Mouse (Mus musculus): ENCODE measurements around the gene Olfr485. TPM values are rescaled to one million over a fixed set of nuclear protein-coding genes. Genes with fewer than 3 reads are reported as not detected.
"Not testable (repeated sequence)": the region's sequence is repeated elsewhere in the genome, so short reads cannot be mapped to it uniquely, and the experiment has no call there.

Gene Olfr485
- not detected in 2 replicates for polyA plus RNA-seq (2014; fragmentation: Nextera tagmentation; extraction: Ambion mirVana)

GRCm38 (mm10) chr7:108159771-108160170 lies at the start of gene Olfr485:
Olfr485 (minus strand) TSS chr7:108159871.
- DNase-seq (ENCODE audit: low spot score, missing footprints): no peak
- Histone ChIP-seq H3K36me3 (ENCODE audit: control insufficient read depth, insufficient read depth, low read length) (no peaks in the 10 kb centered on the region), H3K27me3 (ENCODE audit: control insufficient read depth, insufficient read depth, low read length) (no peaks in the 10 kb centered on the region), H3K9ac (ENCODE audit: low read length) (no peak within 1 kb of the TSS), H3K4me1 (ENCODE audit: control insufficient read depth, insufficient read depth, low read length) (no peaks in the 10 kb centered on the region), H3K9me3 (ENCODE audit: control insufficient read depth, low read length) (no peaks in the 10 kb centered on the region), H3K27ac (ENCODE audit: low read depth, low read length) (no peak within 1 kb of the TSS), H3K4me3 (ENCODE audit: low read depth, low read length) (no peak within 1 kb of the TSS), H3K4me2 (no peak within 1 kb of the TSS)
- no peak for ATAC-seq (ENCODE audit: low FRiP score)

DNA sequence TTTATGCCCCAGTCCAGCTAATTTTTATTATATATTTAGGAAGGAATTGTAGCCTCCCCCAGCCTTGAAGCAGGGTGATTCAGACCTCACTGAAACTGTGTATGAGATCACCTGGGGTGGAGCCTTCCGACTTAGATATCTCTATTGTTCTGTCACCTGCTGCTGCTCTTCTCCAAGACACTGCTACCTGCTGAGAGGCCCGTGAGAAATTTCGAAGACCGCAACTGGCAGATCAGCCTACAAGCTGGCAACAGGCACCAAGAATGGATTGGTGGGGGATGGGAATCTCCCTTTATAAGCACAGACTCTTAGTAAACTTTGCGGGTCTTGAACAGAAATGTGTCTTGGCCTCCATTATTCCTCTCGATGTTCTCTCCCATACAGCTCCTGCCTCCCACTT lies 37.3 kb upstream of the Olfr485 start:
- DNase-seq (ENCODE audit: low spot score, missing footprints): no peak
- no peaks in the 10 kb centered on the region for H3K9me3 ChIP-seq (ENCODE audit: control insufficient read depth, low read length)

DNA sequence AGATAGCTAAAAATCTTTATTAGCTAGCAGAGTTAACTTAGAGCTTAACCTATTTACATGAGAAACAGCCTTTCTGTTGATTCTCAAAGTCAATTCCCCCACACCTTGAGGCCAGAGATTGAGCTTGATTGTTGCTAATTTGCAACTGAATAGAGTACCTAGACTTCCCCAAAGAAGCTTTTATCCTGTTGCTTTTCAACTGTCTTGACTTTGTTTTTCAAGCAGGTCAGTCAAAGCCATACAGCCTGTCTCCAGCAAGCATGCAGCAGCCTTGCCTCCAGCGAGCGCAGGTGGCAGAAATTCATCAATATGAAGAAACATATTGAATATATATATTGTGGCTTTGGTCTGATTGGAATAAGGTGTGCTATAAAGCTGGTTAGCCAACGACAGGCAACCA lies 36.7 kb upstream of the Olfr485 start:
- DNase-seq (ENCODE audit: low spot score, missing footprints); ATAC-seq (ENCODE audit: low FRiP score); H3K4me1 ChIP-seq (ENCODE audit: control insufficient read depth, insufficient read depth, low read length); H3K27ac ChIP-seq (ENCODE audit: low read depth, low read length); H3K4me2 ChIP-seq; H3K4me3 ChIP-seq (ENCODE audit: low read depth, low read length); H3K27me3 ChIP-seq (ENCODE audit: control insufficient read depth, insufficient read depth, low read length); H3K36me3 ChIP-seq (ENCODE audit: control insufficient read depth, insufficient read depth, low read length); H3K9me3 ChIP-seq (ENCODE audit: control insufficient read depth, low read length); H3K9ac ChIP-seq (ENCODE audit: low read length): not testable (repeated sequence)
- WGBS: 58% methylated on average over 3 of the region's 3 CpGs

More for the DNA sequence above, 37.3 kb upstream of the Olfr485 start:
- no peaks in the 10 kb centered on the region for H3K27me3 ChIP-seq (ENCODE audit: control insufficient read depth, insufficient read depth, low read length)
- H3K27ac ChIP-seq (ENCODE audit: low read depth, low read length): no peak overlapping the region
- ATAC-seq (ENCODE audit: low FRiP score): no peak
- no peak overlapping the region for H3K4me2 ChIP-seq
- H3K9ac ChIP-seq (ENCODE audit: low read length): no peak overlapping the region
- no peaks in the 10 kb centered on the region for H3K36me3 ChIP-seq (ENCODE audit: control insufficient read depth, insufficient read depth, low read length)
- H3K4me1 ChIP-seq (ENCODE audit: control insufficient read depth, insufficient read depth, low read length): no peaks in the 10 kb centered on the region
- no peak overlapping the region for H3K4me3 ChIP-seq (ENCODE audit: low read depth, low read length)
- 53% methylated on average over 6 of the region's 6 CpGs for WGBS

DNA sequence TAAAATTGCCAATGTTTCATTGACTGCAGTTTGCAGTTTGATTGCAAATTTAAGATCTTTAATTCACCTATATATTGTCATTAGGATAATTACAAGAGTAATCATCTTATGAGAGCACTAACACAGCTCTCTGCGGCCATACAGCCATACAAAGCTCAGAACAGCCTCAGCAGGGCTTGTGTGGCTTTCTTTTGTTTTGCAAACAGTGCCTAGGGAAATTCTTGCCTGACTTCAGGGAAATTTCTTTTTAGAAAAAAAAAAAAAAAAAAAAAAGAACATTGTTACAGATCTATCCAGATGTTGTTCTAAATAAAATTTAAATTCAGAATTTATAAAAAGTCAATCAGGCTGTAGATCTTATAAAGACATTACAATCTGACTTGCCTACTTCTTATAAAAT lies 33.0 kb upstream of the Olfr485 start:
- H3K9me3 ChIP-seq (ENCODE audit: control insufficient read depth, low read length); ATAC-seq (ENCODE audit: low FRiP score); H3K9ac ChIP-seq (ENCODE audit: low read length); H3K36me3 ChIP-seq (ENCODE audit: control insufficient read depth, insufficient read depth, low read length); H3K4me2 ChIP-seq; H3K4me1 ChIP-seq (ENCODE audit: control insufficient read depth, insufficient read depth, low read length); DNase-seq (ENCODE audit: low spot score, missing footprints); H3K4me3 ChIP-seq (ENCODE audit: low read depth, low read length); H3K27ac ChIP-seq (ENCODE audit: low read depth, low read length); H3K27me3 ChIP-seq (ENCODE audit: control insufficient read depth, insufficient read depth, low read length): not testable (repeated sequence)
- whole genome bisulfite sequencing: 47% methylated on average over 1 of the region's 1 CpGs

DNA sequence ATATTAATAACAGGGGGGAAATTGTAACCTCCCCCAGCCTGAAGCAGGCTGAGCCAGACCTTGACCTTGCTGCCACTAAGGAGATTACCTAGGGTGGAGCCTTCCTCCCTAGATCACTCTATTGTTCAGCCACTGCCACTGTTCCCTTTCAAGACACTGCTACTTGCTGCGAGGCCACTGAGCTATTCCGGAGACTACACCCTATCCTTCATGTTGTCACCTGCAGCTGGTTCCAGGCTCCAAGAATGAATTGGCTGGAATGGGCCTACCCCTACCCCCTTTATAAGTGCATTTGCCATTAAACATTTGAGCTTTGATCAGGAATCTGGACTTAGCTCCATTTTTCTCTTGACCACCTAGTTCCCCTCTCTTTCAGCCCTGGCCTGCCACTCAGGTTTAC lies 31.5 kb upstream of the Olfr485 start:
- not testable (repeated sequence) for ATAC-seq (ENCODE audit: low FRiP score); H3K27me3 ChIP-seq (ENCODE audit: control insufficient read depth, insufficient read depth, low read length); H3K9ac ChIP-seq (ENCODE audit: low read length); H3K9me3 ChIP-seq (ENCODE audit: control insufficient read depth, low read length); H3K36me3 ChIP-seq (ENCODE audit: control insufficient read depth, insufficient read depth, low read length); H3K4me2 ChIP-seq; H3K4me1 ChIP-seq (ENCODE audit: control insufficient read depth, insufficient read depth, low read length); H3K4me3 ChIP-seq (ENCODE audit: low read depth, low read length); H3K27ac ChIP-seq (ENCODE audit: low read depth, low read length); DNase-seq (ENCODE audit: low spot score, missing footprints)
- WGBS: 27% methylated on average over 2 of the region's 2 CpGs

GRCm38 (mm10) chr7:108185237-108185636 lies 25.6 kb upstream of the Olfr485 start:
- H3K4me1 ChIP-seq (ENCODE audit: control insufficient read depth, insufficient read depth, low read length); H3K9me3 ChIP-seq (ENCODE audit: control insufficient read depth, low read length); H3K27me3 ChIP-seq (ENCODE audit: control insufficient read depth, insufficient read depth, low read length); H3K36me3 ChIP-seq (ENCODE audit: control insufficient read depth, insufficient read depth, low read length); DNase-seq (ENCODE audit: low spot score, missing footprints); H3K4me3 ChIP-seq (ENCODE audit: low read depth, low read length); ATAC-seq (ENCODE audit: low FRiP score); H3K27ac ChIP-seq (ENCODE audit: low read depth, low read length); H3K9ac ChIP-seq (ENCODE audit: low read length); H3K4me2 ChIP-seq: not testable (repeated sequence)
- 81% methylated on average over 2 of the region's 2 CpGs for WGBS

DNA sequence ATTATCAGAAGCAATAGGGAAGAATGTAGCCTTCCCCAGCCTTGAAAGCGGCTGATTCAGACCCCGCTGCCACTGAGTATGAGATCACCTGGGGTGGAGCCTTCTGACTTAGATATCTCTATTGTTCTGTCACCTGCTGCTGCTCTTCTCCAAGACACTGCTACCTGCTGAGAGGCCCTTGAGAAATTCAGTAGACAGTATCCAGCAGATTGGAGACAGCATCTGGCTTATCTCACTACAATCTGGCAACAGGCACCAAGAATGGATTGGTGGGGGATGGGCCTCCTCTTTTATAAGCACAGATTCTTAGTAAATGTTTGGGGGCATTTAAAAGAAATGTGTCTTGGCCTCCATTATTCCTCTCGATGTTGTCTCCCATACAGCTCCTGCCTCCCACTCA lies 24.7 kb upstream of the Olfr485 start:
- not testable (repeated sequence) for ATAC-seq (ENCODE audit: low FRiP score); H3K9me3 ChIP-seq (ENCODE audit: control insufficient read depth, low read length)
- WGBS: 73% methylated on average over 3 of the region's 3 CpGs

DNA sequence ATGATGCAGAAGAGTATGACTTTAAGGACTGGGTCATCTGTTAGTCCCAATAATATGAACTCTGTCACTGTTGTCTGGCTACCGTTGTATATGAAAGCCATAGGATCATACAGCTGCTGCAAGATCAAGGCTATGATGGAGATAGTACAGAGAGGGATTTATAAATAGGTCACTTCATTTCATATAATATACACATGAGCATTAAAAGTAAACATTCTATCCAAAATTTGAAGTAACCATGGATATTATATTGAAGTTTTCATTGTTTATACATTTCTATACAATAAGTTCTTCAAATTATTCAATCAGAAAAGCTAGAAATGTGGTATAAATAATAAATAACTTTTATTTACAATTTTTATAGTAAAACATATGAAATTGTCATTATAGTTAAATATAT lies 13.0 kb upstream of the Olfr485 start, which contains the start of gene Olfr486:
Gene Olfr486, minus strand, starts transcription at position 101 of the 400 bp plus-strand sequence.
- not testable (repeated sequence) for H3K9ac ChIP-seq (ENCODE audit: low read length); H3K36me3 ChIP-seq (ENCODE audit: control insufficient read depth, insufficient read depth, low read length); H3K27me3 ChIP-seq (ENCODE audit: control insufficient read depth, insufficient read depth, low read length); ATAC-seq (ENCODE audit: low FRiP score); DNase-seq (ENCODE audit: low spot score, missing footprints); H3K27ac ChIP-seq (ENCODE audit: low read depth, low read length); H3K9me3 ChIP-seq (ENCODE audit: control insufficient read depth, low read length); H3K4me2 ChIP-seq; H3K4me3 ChIP-seq (ENCODE audit: low read depth, low read length); H3K4me1 ChIP-seq (ENCODE audit: control insufficient read depth, insufficient read depth, low read length)
- WGBS: 84% methylated on average over 1 of the region's 1 CpGs

More for the DNA sequence above, 24.7 kb upstream of the Olfr485 start:
- H3K27me3 ChIP-seq (ENCODE audit: control insufficient read depth, insufficient read depth, low read length); H3K4me2 ChIP-seq; H3K4me1 ChIP-seq (ENCODE audit: control insufficient read depth, insufficient read depth, low read length); H3K27ac ChIP-seq (ENCODE audit: low read depth, low read length); H3K36me3 ChIP-seq (ENCODE audit: control insufficient read depth, insufficient read depth, low read length); H3K9ac ChIP-seq (ENCODE audit: low read length); H3K4me3 ChIP-seq (ENCODE audit: low read depth, low read length); DNase-seq (ENCODE audit: low spot score, missing footprints): not testable (repeated sequence)

GRCm38 (mm10) chr7:108127349-108127748 lies 32.3 kb downstream of the Olfr485 start, which contains the start of gene Olfr484:
Olfr484 (minus strand) TSS chr7:108127449.
- Histone ChIP-seq H3K4me1 (ENCODE audit: control insufficient read depth, insufficient read depth, low read length) (no peaks in the 10 kb centered on the region), H3K4me2 (no peak within 1 kb of the TSS), H3K9me3 (ENCODE audit: control insufficient read depth, low read length) (no peaks in the 10 kb centered on the region), H3K9ac (ENCODE audit: low read length) (no peak within 1 kb of the TSS), H3K27me3 (ENCODE audit: control insufficient read depth, insufficient read depth, low read length) (no peaks in the 10 kb centered on the region), H3K36me3 (ENCODE audit: control insufficient read depth, insufficient read depth, low read length) (no peaks in the 10 kb centered on the region), H3K27ac (ENCODE audit: low read depth, low read length) (no peak within 1 kb of the TSS), H3K4me3 (ENCODE audit: low read depth, low read length) (no peak within 1 kb of the TSS)
- ATAC-seq (ENCODE audit: low FRiP score) (no peak), DNase-seq (ENCODE audit: low spot score, missing footprints) (no peak)

GRCm38 (mm10) chr7:108121416-108121815 lies 38.3 kb downstream of the Olfr485 start:
- no peak overlapping the region for H3K4me2 ChIP-seq
- no peak overlapping the region for H3K27ac ChIP-seq (ENCODE audit: low read depth, low read length)
- no peak for DNase-seq (ENCODE audit: low spot score, missing footprints)
- H3K36me3 ChIP-seq (ENCODE audit: control insufficient read depth, insufficient read depth, low read length): no peaks in the 10 kb centered on the region
- H3K4me1 ChIP-seq (ENCODE audit: control insufficient read depth, insufficient read depth, low read length): no peaks in the 10 kb centered on the region
- WGBS: 80% methylated on average over 1 of the region's 1 CpGs
- no peaks in the 10 kb centered on the region for H3K27me3 ChIP-seq (ENCODE audit: control insufficient read depth, insufficient read depth, low read length)
- no peak overlapping the region for H3K9ac ChIP-seq (ENCODE audit: low read length)
- ATAC-seq (ENCODE audit: low FRiP score): no peak
- H3K9me3 ChIP-seq (ENCODE audit: control insufficient read depth, low read length): no peaks in the 10 kb centered on the region
- H3K4me3 ChIP-seq (ENCODE audit: low read depth, low read length): no peak overlapping the region

Measured in midbrain, embryonic 11.5 days (tissue).